Mouse (Mus musculus): ENCODE data around the gene Tbc1d25. TPM values are rescaled to one million over a fixed set of nuclear protein-coding genes. Genes with fewer than 3 reads are reported as not detected.

The Tbc1d25 gene
- polyA plus RNA-seq, 1 experiment from 2014 or later, result 15.5 TPM

DNA sequence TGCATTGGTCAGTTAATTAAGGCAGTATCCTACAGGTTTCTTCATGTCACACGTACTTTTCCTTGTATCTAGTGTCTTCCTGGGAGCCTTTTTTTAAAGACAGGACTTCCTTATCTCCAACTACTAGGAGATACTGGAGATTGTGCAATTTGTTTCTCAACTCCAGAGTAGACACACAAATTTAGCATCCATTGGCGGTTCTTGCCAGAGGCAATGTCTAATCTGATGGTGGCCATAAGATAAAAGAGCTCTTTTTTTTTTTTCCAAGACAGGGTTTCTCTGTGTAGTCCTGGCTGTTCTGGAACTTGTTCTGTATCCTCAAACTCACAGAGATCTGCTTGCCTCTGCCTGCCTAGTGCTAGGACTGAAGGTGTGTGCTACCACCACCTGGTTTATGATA lies 33.7 kb upstream of the Tbc1d25 start:
- Histone ChIP-seq H3K27me3 (ENCODE audit: control insufficient read depth, insufficient read depth, low read length) (no peaks in the 10 kb centered on the region), H3K4me2 (ENCODE audit: low read depth, severe bottlenecking) (no peak overlapping the region), H3K9ac (ENCODE audit: low read length) (no peak overlapping the region), H3K27ac (replicated peaks; ENCODE audit: low read depth, low read length) (no peak overlapping the region), H3K36me3 (ENCODE audit: control insufficient read depth, insufficient read depth, low read length) (no peaks in the 10 kb centered on the region), H3K4me1 (ENCODE audit: control insufficient read depth, insufficient read depth, low read length) (no peaks in the 10 kb centered on the region), H3K4me3 (ENCODE audit: low read depth, low read length) (no peak overlapping the region), H3K9me3 (ENCODE audit: control insufficient read depth, low read length) (no peaks in the 10 kb centered on the region)
- ATAC-seq (ENCODE audit: insufficient number of reproducible peaks, low FRiP score, low TSS enrichment, low read depth), result no peak
- DNase-seq (ENCODE audit: low spot score), result no peak
- WGBS, result 66% methylated on average over 2 of the region's 2 CpGs

DNA sequence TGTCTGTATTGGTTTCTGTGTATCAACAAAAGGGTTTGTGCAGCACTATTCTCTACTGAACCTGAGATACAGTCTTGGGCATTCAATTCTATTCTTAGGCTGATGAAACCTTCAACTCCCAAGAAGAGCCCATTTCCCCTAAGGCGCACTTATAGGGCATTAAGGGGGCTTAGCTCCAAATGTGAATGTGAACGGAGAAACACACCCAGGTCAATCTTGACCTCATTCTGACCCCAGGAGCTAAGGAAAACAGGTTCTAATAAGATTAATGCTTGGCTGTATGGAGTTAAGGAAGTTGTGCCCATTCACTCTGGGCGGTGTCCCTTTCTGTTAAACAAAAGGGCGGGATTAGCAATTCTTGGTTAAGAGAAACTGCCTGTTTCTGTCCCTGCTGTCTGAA lies 31.2 kb upstream of the Tbc1d25 start:
- no peaks in the 10 kb centered on the region for H3K36me3 ChIP-seq (ENCODE audit: control insufficient read depth, insufficient read depth, low read length)
- WGBS, result 35% methylated on average over 4 of the region's 4 CpGs
- H3K9ac ChIP-seq (ENCODE audit: low read length), result no peak overlapping the region
- H3K4me2 ChIP-seq (ENCODE audit: low read depth, severe bottlenecking), result no peak overlapping the region
- H3K27ac ChIP-seq (replicated peaks; ENCODE audit: low read depth, low read length), result no peak overlapping the region
- DNase-seq (ENCODE audit: low spot score), result no peak
- H3K9me3 ChIP-seq (ENCODE audit: control insufficient read depth, low read length), result no peaks in the 10 kb centered on the region
- ATAC-seq (ENCODE audit: insufficient number of reproducible peaks, low FRiP score, low TSS enrichment, low read depth), result no peak
- H3K27me3 ChIP-seq (ENCODE audit: control insufficient read depth, insufficient read depth, low read length), result no peaks in the 10 kb centered on the region
- H3K4me1 ChIP-seq (ENCODE audit: control insufficient read depth, insufficient read depth, low read length), result no peaks in the 10 kb centered on the region
- no peak overlapping the region for H3K4me3 ChIP-seq (ENCODE audit: low read depth, low read length)

DNA sequence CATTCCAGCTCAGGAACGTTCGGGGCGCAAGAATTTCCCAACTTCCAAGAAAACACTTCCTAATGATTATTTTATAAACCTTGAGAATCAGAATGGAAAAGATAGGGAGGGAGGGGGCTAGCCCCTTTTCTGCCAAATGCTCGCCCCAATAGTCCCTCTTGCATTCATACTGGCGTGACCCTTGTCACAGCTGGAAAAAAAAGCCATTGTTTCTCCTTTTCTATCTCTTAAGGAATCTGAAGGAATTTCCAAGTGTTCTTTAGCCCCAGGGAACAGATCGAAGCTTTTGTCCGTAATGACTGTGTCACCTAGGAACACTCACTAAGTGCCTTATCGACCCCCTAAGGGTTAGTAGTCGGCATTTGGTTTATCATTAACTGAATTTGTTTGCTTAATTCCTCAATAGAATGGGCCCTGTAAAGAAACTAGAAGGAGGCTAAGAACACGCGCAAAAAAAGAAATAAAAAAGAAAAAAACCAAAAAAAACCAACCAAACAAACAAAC lies 30.8 kb upstream of the Tbc1d25 start:
- no peak for ATAC-seq (ENCODE audit: insufficient number of reproducible peaks, low FRiP score, low TSS enrichment, low read depth)
- peak overlapping the region; percentile 44 for H3K4me3 ChIP-seq (ENCODE audit: low read depth, low read length)
- 20% methylated on average over 11 of the region's 11 CpGs for WGBS
- no peaks in the 10 kb centered on the region for H3K36me3 ChIP-seq (ENCODE audit: control insufficient read depth, insufficient read depth, low read length)
- H3K4me2 ChIP-seq (ENCODE audit: low read depth, severe bottlenecking), result peak overlapping the region; percentile 50
- no peak overlapping the region for H3K27ac ChIP-seq (replicated peaks; ENCODE audit: low read depth, low read length)
- H3K4me1 ChIP-seq (ENCODE audit: control insufficient read depth, insufficient read depth, low read length), result no peaks in the 10 kb centered on the region
- H3K9ac ChIP-seq (ENCODE audit: low read length), result no peak overlapping the region
- H3K9me3 ChIP-seq (ENCODE audit: control insufficient read depth, low read length), result no peaks in the 10 kb centered on the region
- no peak for DNase-seq (ENCODE audit: low spot score)
- no peaks in the 10 kb centered on the region for H3K27me3 ChIP-seq (ENCODE audit: control insufficient read depth, insufficient read depth, low read length)

DNA sequence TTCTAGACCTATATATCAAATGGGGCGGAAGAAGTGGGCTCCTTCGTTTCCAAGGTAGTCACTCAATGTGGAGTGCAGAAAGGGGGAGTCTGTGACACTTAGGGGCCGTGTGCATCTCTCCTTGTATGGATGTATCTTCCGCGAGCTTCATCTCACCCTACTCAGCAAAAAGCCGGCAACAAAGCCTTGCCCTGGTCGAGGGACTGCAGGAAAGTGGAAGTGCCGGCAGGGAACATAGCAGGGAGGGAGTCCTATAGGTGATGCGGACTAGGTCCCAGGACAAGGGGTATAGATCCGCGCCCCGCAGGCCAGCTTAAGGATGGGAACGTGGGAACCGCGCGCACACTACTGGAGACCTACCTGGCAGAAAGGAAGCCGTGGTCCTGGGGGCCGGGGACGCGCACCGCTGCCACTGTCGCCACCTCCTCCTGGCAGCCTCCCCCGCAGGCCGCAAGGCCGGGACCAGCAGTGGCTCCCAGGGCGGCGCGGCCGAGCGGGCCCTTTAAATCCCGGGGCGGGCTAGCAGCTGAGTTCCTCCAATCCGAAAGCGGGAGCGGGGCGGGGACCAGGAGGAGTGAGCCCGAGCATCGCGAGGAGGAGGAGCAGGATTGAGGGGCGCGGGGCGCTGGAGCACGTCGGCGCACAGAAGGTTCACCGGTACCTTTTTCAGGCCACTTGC lies 30.2 kb upstream of the Tbc1d25 start, which contains the start of gene Porcn:
Gene Porcn, minus strand, starts transcription at position 511 of the 679 bp plus-strand sequence.
- DNase-seq (ENCODE audit: low spot score), result peak; percentile 82

DNA sequence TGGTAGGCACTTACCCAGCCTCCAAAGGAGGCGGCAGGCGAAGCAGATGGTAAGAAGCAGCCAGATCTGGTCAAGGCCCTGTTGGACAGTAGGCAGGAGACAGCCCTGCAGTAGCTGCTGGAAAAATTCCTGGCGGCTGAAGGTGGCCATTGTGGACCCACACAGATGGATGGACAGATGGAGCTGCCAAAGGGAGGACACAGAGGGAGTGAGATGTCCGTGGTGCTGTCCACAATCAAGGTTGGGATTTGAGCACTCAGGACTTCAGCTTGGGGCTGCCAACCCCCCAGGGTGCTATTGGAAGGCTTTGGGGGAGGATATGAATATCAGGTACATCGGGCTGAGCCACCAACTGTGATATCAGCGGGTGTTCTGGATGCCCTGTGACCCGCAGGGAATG lies 29.6 kb upstream of the Tbc1d25 start:
- Histone ChIP-seq H3K4me1 (ENCODE audit: control insufficient read depth, insufficient read depth, low read length) (no peaks in the 10 kb centered on the region), H3K4me2 (ENCODE audit: low read depth, severe bottlenecking) (peak overlapping the region; percentile 50), H3K4me3 (ENCODE audit: low read depth, low read length) (peak overlapping the region; percentile 44), H3K36me3 (ENCODE audit: control insufficient read depth, insufficient read depth, low read length) (no peaks in the 10 kb centered on the region), H3K9ac (ENCODE audit: low read length) (no peak overlapping the region), H3K27ac (replicated peaks; ENCODE audit: low read depth, low read length) (no peak overlapping the region), H3K27me3 (ENCODE audit: control insufficient read depth, insufficient read depth, low read length) (no peaks in the 10 kb centered on the region), H3K9me3 (ENCODE audit: control insufficient read depth, low read length) (no peaks in the 10 kb centered on the region)
- DNase-seq (ENCODE audit: low spot score), result no peak
- WGBS, result 44% methylated on average over 7 of the region's 7 CpGs
- ATAC-seq (ENCODE audit: insufficient number of reproducible peaks, low FRiP score, low TSS enrichment, low read depth), result no peak

More for the DNA sequence above, 30.2 kb upstream of the Tbc1d25 start, which contains the start of gene Porcn:
- no peaks in the 10 kb centered on the region for H3K9me3 ChIP-seq (ENCODE audit: control insufficient read depth, low read length)
- WGBS, result 15% methylated on average over 43 of the region's 46 CpGs
- no peaks in the 10 kb centered on the region for H3K36me3 ChIP-seq (ENCODE audit: control insufficient read depth, insufficient read depth, low read length)
- peak within 1 kb of the TSS; percentile 57 for H3K9ac ChIP-seq (ENCODE audit: low read length)
- H3K4me2 ChIP-seq (ENCODE audit: low read depth, severe bottlenecking), result peak within 1 kb of the TSS; percentile 50
- no peaks in the 10 kb centered on the region for H3K27me3 ChIP-seq (ENCODE audit: control insufficient read depth, insufficient read depth, low read length)
- peak within 1 kb of the TSS; percentile 44 for H3K4me3 ChIP-seq (ENCODE audit: low read depth, low read length)
- peak; percentile 93 for ATAC-seq (ENCODE audit: insufficient number of reproducible peaks, low FRiP score, low TSS enrichment, low read depth)
- H3K4me1 ChIP-seq (ENCODE audit: control insufficient read depth, insufficient read depth, low read length), result no peaks in the 10 kb centered on the region
- no peak within 1 kb of the TSS for H3K27ac ChIP-seq (replicated peaks; ENCODE audit: low read depth, low read length)

DNA sequence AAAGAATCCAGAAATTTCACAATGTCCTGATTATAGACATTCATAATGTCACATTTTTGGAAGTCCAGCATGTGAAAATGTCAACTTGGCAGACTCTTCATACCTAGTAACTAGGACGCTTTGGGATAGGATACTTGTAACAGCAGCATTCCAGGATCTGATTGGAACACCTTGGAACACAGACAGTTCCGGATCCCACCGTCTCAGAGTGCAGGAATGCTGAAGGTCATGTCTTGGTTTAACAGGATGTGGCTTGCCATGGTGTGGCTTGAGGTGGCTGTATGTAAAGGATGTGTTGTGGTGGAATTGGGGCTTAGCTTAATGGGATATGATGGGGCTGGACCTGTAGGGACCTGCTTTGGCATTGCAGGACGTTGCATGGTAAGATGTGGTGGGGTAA lies 29.1 kb upstream of the Tbc1d25 start:
- no peaks in the 10 kb centered on the region for H3K36me3 ChIP-seq (ENCODE audit: control insufficient read depth, insufficient read depth, low read length)
- H3K4me2 ChIP-seq (ENCODE audit: low read depth, severe bottlenecking), result no peak overlapping the region
- H3K4me1 ChIP-seq (ENCODE audit: control insufficient read depth, insufficient read depth, low read length), result no peaks in the 10 kb centered on the region
- no peaks in the 10 kb centered on the region for H3K9me3 ChIP-seq (ENCODE audit: control insufficient read depth, low read length)
- H3K4me3 ChIP-seq (ENCODE audit: low read depth, low read length), result no peak overlapping the region
- ATAC-seq (ENCODE audit: insufficient number of reproducible peaks, low FRiP score, low TSS enrichment, low read depth), result no peak
- WGBS, result 82% methylated on average over 4 of the region's 4 CpGs
- no peak overlapping the region for H3K27ac ChIP-seq (replicated peaks; ENCODE audit: low read depth, low read length)
- no peak for DNase-seq (ENCODE audit: low spot score)
- H3K9ac ChIP-seq (ENCODE audit: low read length), result no peak overlapping the region
- H3K27me3 ChIP-seq (ENCODE audit: control insufficient read depth, insufficient read depth, low read length), result no peaks in the 10 kb centered on the region

DNA sequence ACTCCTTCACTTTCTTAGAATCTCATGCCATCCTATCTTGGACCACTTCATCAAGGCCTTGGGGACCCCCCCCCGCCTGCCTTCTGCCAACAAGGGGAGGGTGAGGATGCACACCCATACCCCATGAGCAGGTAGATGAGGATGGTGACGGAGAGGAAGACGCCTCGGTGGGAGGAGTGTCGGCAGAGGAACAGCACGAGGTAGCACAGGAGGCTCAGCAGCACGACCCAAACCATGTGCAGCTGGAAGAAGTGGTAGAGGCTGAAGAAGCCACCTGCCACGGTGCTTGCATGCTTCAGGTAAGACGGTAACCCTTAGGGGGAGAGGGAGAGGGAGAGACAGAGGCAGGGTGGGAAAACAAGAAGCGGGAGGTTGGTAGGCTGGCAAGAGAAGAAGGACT lies 28.1 kb upstream of the Tbc1d25 start:
- DNase-seq (ENCODE audit: low spot score), result no peak
- no peak for ATAC-seq (ENCODE audit: insufficient number of reproducible peaks, low FRiP score, low TSS enrichment, low read depth)
- no peaks in the 10 kb centered on the region for H3K4me1 ChIP-seq (ENCODE audit: control insufficient read depth, insufficient read depth, low read length)
- no peak overlapping the region for H3K4me3 ChIP-seq (ENCODE audit: low read depth, low read length)
- H3K9me3 ChIP-seq (ENCODE audit: control insufficient read depth, low read length), result no peaks in the 10 kb centered on the region
- WGBS, result 85% methylated on average over 10 of the region's 10 CpGs
- no peak overlapping the region for H3K27ac ChIP-seq (replicated peaks; ENCODE audit: low read depth, low read length)
- no peaks in the 10 kb centered on the region for H3K27me3 ChIP-seq (ENCODE audit: control insufficient read depth, insufficient read depth, low read length)
- H3K36me3 ChIP-seq (ENCODE audit: control insufficient read depth, insufficient read depth, low read length), result no peaks in the 10 kb centered on the region
- H3K4me2 ChIP-seq (ENCODE audit: low read depth, severe bottlenecking), result no peak overlapping the region
- no peak overlapping the region for H3K9ac ChIP-seq (ENCODE audit: low read length)

DNA sequence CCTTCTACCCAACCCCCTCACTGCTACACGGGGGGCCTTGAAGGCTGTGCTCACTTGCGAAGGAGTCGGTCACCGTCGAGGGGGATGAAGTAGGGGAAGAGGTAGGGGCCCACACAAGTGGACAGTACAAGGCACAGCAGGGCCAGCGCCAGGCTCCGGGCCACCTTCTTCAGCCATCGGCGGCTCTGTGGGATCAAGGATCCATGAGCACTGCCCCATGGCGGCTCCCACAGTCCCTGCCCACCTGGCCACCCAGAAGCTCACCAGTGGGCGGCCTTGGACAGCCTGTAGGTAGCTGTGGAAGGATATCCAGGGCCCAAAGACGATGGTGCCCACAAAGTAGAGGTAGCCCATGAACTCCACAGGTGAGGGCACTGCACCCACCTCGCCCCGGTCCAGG lies 27.1 kb upstream of the Tbc1d25 start:
- no peak for DNase-seq (ENCODE audit: low spot score)
- 84% methylated on average over 14 of the region's 14 CpGs for WGBS
- no peak for ATAC-seq (ENCODE audit: insufficient number of reproducible peaks, low FRiP score, low TSS enrichment, low read depth)

DNA sequence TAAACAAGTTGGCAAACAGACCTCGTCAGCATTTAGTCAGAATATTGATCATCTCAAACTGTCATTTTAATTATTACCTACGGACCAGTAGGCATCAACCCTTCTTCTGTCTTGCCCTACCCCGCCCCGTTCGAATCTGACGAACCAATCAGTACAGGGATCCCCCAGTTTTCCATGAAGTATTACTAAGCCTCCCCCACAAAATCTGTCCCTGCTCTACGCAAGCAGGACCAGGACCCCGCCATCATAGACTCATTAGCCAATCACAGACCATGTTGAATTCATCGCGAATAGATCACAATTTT lies 17.4 kb upstream of the Tbc1d25 start, which contains the start of gene Ebp:
Gene Ebp, minus strand, starts transcription at position 94 of the 305 bp plus-strand sequence.
- Histone ChIP-seq H3K27me3 (ENCODE audit: control insufficient read depth, insufficient read depth, low read length) (no peaks in the 10 kb centered on the region), H3K4me3 (ENCODE audit: low read depth, low read length) (peak within 1 kb of the TSS; percentile 39), H3K4me1 (ENCODE audit: control insufficient read depth, insufficient read depth, low read length) (no peaks in the 10 kb centered on the region), H3K9me3 (ENCODE audit: control insufficient read depth, low read length) (no peaks in the 10 kb centered on the region), H3K27ac (replicated peaks; ENCODE audit: low read depth, low read length) (no peak within 1 kb of the TSS), H3K36me3 (ENCODE audit: control insufficient read depth, insufficient read depth, low read length) (no peaks in the 10 kb centered on the region), H3K9ac (ENCODE audit: low read length) (peak within 1 kb of the TSS; percentile 59), H3K4me2 (ENCODE audit: low read depth, severe bottlenecking) (peak within 1 kb of the TSS; percentile 43)
- ATAC-seq (ENCODE audit: insufficient number of reproducible peaks, low FRiP score, low TSS enrichment, low read depth) (no peak), DNase-seq (ENCODE audit: low spot score) (no peak)
- 26% methylated on average over 10 of the region's 10 CpGs for WGBS

More for the DNA sequence above, 27.1 kb upstream of the Tbc1d25 start:
- no peaks in the 10 kb centered on the region for H3K36me3 ChIP-seq (ENCODE audit: control insufficient read depth, insufficient read depth, low read length)
- H3K27me3 ChIP-seq (ENCODE audit: control insufficient read depth, insufficient read depth, low read length), result no peaks in the 10 kb centered on the region
- no peaks in the 10 kb centered on the region for H3K4me1 ChIP-seq (ENCODE audit: control insufficient read depth, insufficient read depth, low read length)
- H3K4me3 ChIP-seq (ENCODE audit: low read depth, low read length), result no peak overlapping the region
- no peak overlapping the region for H3K4me2 ChIP-seq (ENCODE audit: low read depth, severe bottlenecking)
- H3K9me3 ChIP-seq (ENCODE audit: control insufficient read depth, low read length), result no peaks in the 10 kb centered on the region
- H3K9ac ChIP-seq (ENCODE audit: low read length), result no peak overlapping the region
- H3K27ac ChIP-seq (replicated peaks; ENCODE audit: low read depth, low read length), result no peak overlapping the region

All from limb, embryonic 11.5 days (tissue).